Mouse (Mus musculus): Measurements from ENCODE around the gene Olfr402. TPM values are rescaled to one million over a fixed set of nuclear protein-coding genes. Genes with fewer than 3 reads are reported as not detected.
"Not testable (repeated sequence)": the region's sequence is repeated elsewhere in the genome, so short reads cannot be mapped to it uniquely, and the experiment has no call there.

Gene Olfr402
- polyA plus RNA-seq (2016; fragmentation: Nextera tagmentation; extraction: Ambion mirVana) = not detected in 2 replicates

DNA sequence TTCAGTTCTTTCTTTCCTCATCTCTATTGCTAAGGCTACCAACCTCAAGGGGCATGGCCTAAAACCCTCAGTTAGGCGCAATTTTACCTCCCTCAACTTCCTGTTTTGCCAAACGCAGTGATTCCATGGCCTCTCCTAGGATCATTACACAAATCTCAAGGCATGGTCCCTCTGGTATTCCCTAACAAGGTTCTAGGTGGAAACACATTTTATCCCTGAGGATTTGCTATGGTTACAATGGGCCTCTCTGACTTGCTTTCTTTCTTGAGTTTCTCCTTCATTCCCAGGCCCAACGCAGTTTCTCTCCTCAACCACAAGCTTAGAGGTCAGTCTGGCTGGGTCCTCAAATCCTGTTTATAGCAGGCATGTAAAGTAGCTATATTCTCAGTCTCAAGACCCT lies at the start of gene Olfr402:
Olfr402 (plus strand) TSS at position 301 of the 400 bp plus-strand sequence.
- H3K4me3 ChIP-seq = no peak within 1 kb of the TSS
- no peak within 1 kb of the TSS for H3K27ac ChIP-seq (replicated peaks)
- no peak for DNase-seq (ENCODE audit: low spot score)
- H3K4me1 ChIP-seq = no peaks in the 10 kb centered on the region
- H3K27me3 ChIP-seq (ENCODE audit: low read depth, poor library complexity, severe bottlenecking) = no peaks in the 10 kb centered on the region
- 64% methylated on average over 3 of the region's 3 CpGs for WGBS
- peaks cover 82% of the 10 kb centered on the region for H3K9me3 ChIP-seq (replicated peaks)
- H3K36me3 ChIP-seq = no peaks in the 10 kb centered on the region

DNA sequence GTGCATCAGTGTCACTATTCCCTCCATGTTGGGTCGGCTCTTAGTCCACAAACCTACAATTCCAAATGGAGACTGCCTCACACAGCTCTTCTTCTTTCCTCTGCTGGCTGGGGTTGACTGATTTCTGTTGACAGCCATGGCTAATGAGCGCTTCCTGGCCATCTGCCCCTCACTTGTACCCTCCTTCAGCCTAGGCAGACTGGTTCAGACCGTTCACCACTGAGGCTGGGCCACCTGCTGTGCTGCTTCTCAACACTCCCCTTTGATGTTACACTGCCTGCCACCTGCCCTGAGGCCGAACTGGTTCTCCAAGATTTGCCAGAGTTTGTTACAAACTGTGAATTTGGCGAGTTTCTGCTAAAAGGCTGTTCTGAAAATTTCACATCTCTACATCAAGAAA lies 48.3 kb upstream of the Olfr402 start:
- WGBS = 46% methylated on average over 5 of the region's 5 CpGs

DNA sequence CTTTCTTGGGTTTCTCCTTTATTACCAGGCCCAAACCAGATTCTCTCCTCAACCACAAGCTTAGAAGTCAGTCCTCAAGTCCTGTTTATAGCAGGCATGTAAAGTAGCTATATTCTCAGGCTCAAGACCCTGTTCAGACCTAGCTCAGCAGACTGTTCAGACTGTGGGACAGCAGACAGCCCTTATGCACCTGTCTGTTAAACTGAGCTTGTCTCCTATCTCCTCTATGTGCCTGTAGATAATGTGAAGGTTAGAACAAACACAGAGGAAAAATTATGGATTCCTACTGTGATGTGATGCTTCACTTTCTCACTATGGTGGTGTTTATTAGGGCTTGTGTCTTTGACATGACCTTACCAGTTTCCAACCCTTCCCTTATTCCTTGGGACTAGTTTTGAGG lies 39.9 kb upstream of the Olfr402 start, which contains the start of gene Olfr401:
Olfr401 (plus strand) TSS at position 301 of the 400 bp plus-strand sequence.
- Histone ChIP-seq H3K4me1 (no peaks in the 10 kb centered on the region), H3K27me3 (ENCODE audit: low read depth, poor library complexity, severe bottlenecking) (no peaks in the 10 kb centered on the region), H3K27ac (replicated peaks) (no peak within 1 kb of the TSS), H3K36me3 (no peaks in the 10 kb centered on the region), H3K9me3 (replicated peaks) (peaks cover 49% of the 10 kb centered on the region), H3K4me3 (no peak within 1 kb of the TSS)
- no peak for DNase-seq (ENCODE audit: low spot score)

More for the DNA sequence above, 48.3 kb upstream of the Olfr402 start:
- Histone ChIP-seq H3K36me3 (no peaks in the 10 kb centered on the region), H3K4me1 (no peaks in the 10 kb centered on the region), H3K9me3 (replicated peaks) (peaks cover 39% of the 10 kb centered on the region), H3K4me3 (no peak overlapping the region), H3K27ac (replicated peaks) (no peak overlapping the region), H3K27me3 (ENCODE audit: low read depth, poor library complexity, severe bottlenecking) (no peaks in the 10 kb centered on the region)
- no peak for DNase-seq (ENCODE audit: low spot score)

DNA sequence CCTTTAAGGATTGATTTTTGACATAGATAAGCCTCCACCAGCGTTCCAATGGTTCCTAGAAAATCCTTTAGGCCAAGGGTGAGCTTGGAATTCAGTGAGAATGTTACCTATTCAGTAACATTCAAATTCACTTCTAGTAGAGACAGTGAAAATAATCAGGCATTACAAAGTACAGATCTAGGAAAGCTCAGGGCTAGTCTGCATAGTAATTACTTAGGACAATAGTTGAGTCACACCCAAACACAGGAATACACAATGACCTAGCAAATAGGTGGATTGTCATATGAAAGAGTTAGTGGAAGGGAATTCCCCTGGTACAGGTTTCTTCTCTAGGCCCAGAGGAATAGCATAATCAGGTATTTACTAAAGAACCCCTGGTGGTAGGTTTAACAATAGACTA lies 13.3 kb upstream of the Olfr402 start:
- H3K27me3 ChIP-seq (ENCODE audit: low read depth, poor library complexity, severe bottlenecking); H3K4me3 ChIP-seq; H3K27ac ChIP-seq (replicated peaks); H3K4me1 ChIP-seq; H3K36me3 ChIP-seq; DNase-seq (ENCODE audit: low spot score): not testable (repeated sequence)
- H3K9me3 ChIP-seq (replicated peaks) = peaks cover 85% of the 10 kb centered on the region
- WGBS = 37% methylated on average over 1 of the region's 1 CpGs

DNA sequence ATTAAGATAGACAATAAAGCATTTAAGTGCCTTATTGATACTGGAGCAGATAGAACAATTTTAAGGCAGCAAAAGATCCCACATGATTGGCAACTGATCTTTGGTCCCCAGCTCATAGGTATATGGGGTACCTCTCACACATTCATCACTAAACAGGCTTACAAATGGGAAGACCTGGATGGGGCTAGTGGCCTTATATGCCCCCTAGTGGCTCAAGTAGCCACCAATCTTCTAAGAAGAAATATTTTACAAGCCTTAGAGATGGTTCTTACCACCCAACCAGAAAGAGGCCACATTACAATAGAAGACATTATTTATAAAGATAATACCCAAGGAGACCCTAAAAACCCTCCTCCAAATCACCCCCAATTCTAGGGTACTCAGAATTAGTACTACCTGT lies 7.5 kb upstream of the Olfr402 start:
- H3K4me3 ChIP-seq = no peak overlapping the region
- H3K9me3 ChIP-seq (replicated peaks) = peaks cover 94% of the 10 kb centered on the region
- no peaks in the 10 kb centered on the region for H3K27me3 ChIP-seq (ENCODE audit: low read depth, poor library complexity, severe bottlenecking)
- no peaks in the 10 kb centered on the region for H3K36me3 ChIP-seq
- H3K4me1 ChIP-seq = no peaks in the 10 kb centered on the region
- H3K27ac ChIP-seq (replicated peaks) = no peak overlapping the region
- no peak for DNase-seq (ENCODE audit: low spot score)

DNA sequence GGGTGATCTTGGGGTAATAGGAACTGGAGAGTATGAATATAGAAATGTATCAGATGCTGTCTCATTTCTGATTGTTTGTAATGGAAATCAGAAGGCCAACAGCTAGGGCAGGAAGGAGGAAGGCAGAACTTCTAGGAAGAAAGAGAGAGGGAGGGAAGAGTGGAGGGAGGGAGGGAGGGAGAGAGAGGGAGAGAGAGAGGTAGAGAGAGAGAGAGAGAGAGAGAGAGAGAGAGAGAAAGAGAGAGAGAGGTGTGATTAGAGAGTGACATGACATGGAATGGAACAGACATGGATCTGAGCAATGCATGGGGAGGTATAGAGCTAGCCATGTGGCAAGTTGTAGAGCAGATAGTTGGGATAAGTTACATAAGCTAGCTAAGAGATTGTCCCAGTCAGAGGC lies 15.4 kb downstream of the Olfr402 start:
- Histone ChIP-seq H3K4me3 (no peak overlapping the region), H3K27ac (replicated peaks) (no peak overlapping the region), H3K27me3 (ENCODE audit: low read depth, poor library complexity, severe bottlenecking) (no peaks in the 10 kb centered on the region), H3K36me3 (no peaks in the 10 kb centered on the region), H3K9me3 (replicated peaks) (peaks cover 25% of the 10 kb centered on the region), H3K4me1 (no peaks in the 10 kb centered on the region)
- no peak for DNase-seq (ENCODE audit: low spot score)

DNA sequence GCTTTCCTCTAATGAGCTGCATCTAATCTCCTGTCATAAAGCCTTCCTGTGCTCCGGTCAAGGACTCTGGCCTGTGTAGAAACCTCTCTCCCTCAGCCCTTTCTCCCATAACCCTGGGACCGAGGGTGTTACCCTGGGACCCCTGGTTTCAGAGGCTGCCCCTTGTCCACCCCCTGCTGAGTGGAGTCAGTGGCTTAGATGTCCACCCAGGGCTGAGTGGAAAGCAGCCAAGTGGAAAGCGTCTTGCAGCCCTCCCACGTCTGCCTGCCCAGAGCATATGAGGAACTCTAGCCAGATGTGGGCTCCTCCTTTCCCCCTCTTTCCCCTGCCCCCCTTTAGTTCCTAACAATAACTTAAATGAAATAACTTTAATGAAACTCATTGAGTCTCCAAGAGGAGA lies 29.8 kb downstream of the Olfr402 start:
- H3K36me3 ChIP-seq = no peaks in the 10 kb centered on the region
- WGBS = 86% methylated on average over 4 of the region's 4 CpGs
- no peaks in the 10 kb centered on the region for H3K4me1 ChIP-seq
- no peak for DNase-seq (ENCODE audit: low spot score)
- peaks cover 71% of the 10 kb centered on the region for H3K9me3 ChIP-seq (replicated peaks)
- H3K4me3 ChIP-seq = no peak overlapping the region
- no peaks in the 10 kb centered on the region for H3K27me3 ChIP-seq (ENCODE audit: low read depth, poor library complexity, severe bottlenecking)
- H3K27ac ChIP-seq (replicated peaks) = no peak overlapping the region

DNA sequence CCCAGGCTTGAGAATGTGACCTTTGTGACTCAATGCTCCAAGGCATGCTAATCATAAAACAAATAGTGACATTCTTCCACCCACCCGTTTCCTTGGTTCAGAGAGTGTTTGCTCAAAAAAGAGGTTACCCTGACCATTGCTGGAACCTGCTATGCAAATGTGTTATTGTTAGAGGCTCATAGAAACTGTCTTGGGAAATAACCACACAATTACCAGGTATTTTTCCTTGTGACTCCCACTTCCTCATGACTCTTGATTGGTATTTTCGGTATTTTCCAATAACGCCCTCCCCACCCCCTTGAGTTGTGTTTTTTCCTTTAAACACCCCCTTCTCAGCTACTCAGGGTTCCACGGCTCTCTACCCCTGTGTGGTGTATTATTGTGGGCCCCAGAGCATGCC lies 30.4 kb downstream of the Olfr402 start:
- Histone ChIP-seq H3K9me3 (replicated peaks) (peaks cover 71% of the 10 kb centered on the region), H3K36me3 (no peaks in the 10 kb centered on the region), H3K4me1 (no peaks in the 10 kb centered on the region), H3K27me3 (ENCODE audit: low read depth, poor library complexity, severe bottlenecking) (no peaks in the 10 kb centered on the region), H3K4me3 (no peak overlapping the region), H3K27ac (replicated peaks) (no peak overlapping the region)
- no peak for DNase-seq (ENCODE audit: low spot score)
- 84% methylated on average over 4 of the region's 4 CpGs for WGBS

DNA sequence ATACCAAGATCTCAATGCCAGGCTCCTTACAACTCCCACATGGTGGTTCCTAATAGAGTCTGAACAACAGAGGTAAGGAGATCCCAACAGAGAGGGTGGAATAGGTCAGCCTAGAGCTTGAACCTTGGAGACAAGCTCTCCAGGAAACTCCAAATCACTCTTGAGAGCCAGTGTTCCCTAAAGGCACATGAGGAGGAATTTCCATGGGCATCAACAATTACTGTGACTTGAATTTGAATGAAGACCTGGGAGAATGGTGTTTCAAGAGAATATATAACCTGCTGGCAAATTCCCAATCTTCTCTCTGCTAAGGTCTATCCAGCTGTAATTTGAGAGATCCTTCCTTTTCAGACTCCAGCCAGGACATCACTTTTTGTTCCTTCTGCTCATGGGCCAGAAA lies 32.6 kb downstream of the Olfr402 start, which contains the start of gene Olfr403:
Olfr403 (plus strand) TSS at position 301 of the 400 bp plus-strand sequence.
- H3K4me1 ChIP-seq = no peaks in the 10 kb centered on the region
- no peak within 1 kb of the TSS for H3K27ac ChIP-seq (replicated peaks)
- H3K4me3 ChIP-seq = no peak within 1 kb of the TSS
- H3K9me3 ChIP-seq (replicated peaks) = peaks cover 64% of the 10 kb centered on the region
- DNase-seq (ENCODE audit: low spot score) = no peak
- no peaks in the 10 kb centered on the region for H3K27me3 ChIP-seq (ENCODE audit: low read depth, poor library complexity, severe bottlenecking)
- no peaks in the 10 kb centered on the region for H3K36me3 ChIP-seq

Other genes with a start within 250 kb of the Olfr402 start
- gene Olfr395, start 244.2 kb upstream of the Olfr402 start, polyA plus RNA-seq (2016; fragmentation: Nextera tagmentation; extraction: Ambion mirVana) = not detected in 2 replicates
- not detected in 2 replicates for gene Olfr23, start 216.9 kb upstream of the Olfr402 start, polyA plus RNA-seq (2016; fragmentation: Nextera tagmentation; extraction: Ambion mirVana)
- gene Olfr397, start 192.7 kb upstream of the Olfr402 start, polyA plus RNA-seq (2016; fragmentation: Nextera tagmentation; extraction: Ambion mirVana) = not detected in 2 replicates
- not detected in 2 replicates for gene Olfr398, start 163.1 kb upstream of the Olfr402 start, polyA plus RNA-seq (2016; fragmentation: Nextera tagmentation; extraction: Ambion mirVana)
- gene Olfr139, start 97.0 kb upstream of the Olfr402 start, polyA plus RNA-seq (2016; fragmentation: Nextera tagmentation; extraction: Ambion mirVana) = not detected in 2 replicates
- gene Olfr399, start 96.9 kb upstream of the Olfr402 start, polyA plus RNA-seq (2016; fragmentation: Nextera tagmentation; extraction: Ambion mirVana) = not detected in 2 replicates
- not detected in 2 replicates for gene Zfp616, start 83.6 kb upstream of the Olfr402 start, polyA plus RNA-seq (2016; fragmentation: Nextera tagmentation; extraction: Ambion mirVana)
- gene Olfr401, start 39.8 kb upstream of the Olfr402 start, polyA plus RNA-seq (2016; fragmentation: Nextera tagmentation; extraction: Ambion mirVana) = not detected in 2 replicates
- not detected in 2 replicates for gene Olfr403, start 32.7 kb downstream of the Olfr402 start, polyA plus RNA-seq (2016; fragmentation: Nextera tagmentation; extraction: Ambion mirVana)
- not detected in 2 replicates for gene Olfr43, start 57.9 kb downstream of the Olfr402 start, polyA plus RNA-seq (2016; fragmentation: Nextera tagmentation; extraction: Ambion mirVana)
- gene Olfr406, start 106.3 kb downstream of the Olfr402 start, polyA plus RNA-seq (2016; fragmentation: Nextera tagmentation; extraction: Ambion mirVana) = not detected in 2 replicates
- not detected in 2 replicates for gene Olfr59, start 130.2 kb downstream of the Olfr402 start, polyA plus RNA-seq (2016; fragmentation: Nextera tagmentation; extraction: Ambion mirVana)
- gene Olfr410, start 184.5 kb downstream of the Olfr402 start, polyA plus RNA-seq (2016; fragmentation: Nextera tagmentation; extraction: Ambion mirVana) = not detected in 2 replicates
- gene Olfr411, start 199.1 kb downstream of the Olfr402 start, polyA plus RNA-seq (2016; fragmentation: Nextera tagmentation; extraction: Ambion mirVana) = not detected in 2 replicates
- not detected in 2 replicates for gene Olfr412, start 208.5 kb downstream of the Olfr402 start, polyA plus RNA-seq (2016; fragmentation: Nextera tagmentation; extraction: Ambion mirVana)